Mouse (Mus musculus): ENCODE data around the gene Evi2a. TPM values are rescaled to one million over a fixed set of nuclear protein-coding genes. Genes with fewer than 3 reads are reported as not detected.

Gene Evi2a
- polyA plus RNA-seq, 1 experiment: not detected

- TF ChIP-seq GATA1 (IDR thresholded peaks at IDR 0.05; ENCODE audit: low read length): no peak
Observed at GRCm38 (mm10) chr11:79529736-79530135, 673 bp downstream of the Evi2a start.

GRCm38 (mm10) chr11:79529226-79529625 lies 1.2 kb downstream of the Evi2a start:
- TF ChIP-seq GATA1 (IDR thresholded peaks at IDR 0.05; ENCODE audit: low read length): no peak

- no peak for TF ChIP-seq GATA1 (IDR thresholded peaks at IDR 0.05; ENCODE audit: low read length)
Observed at GRCm38 (mm10) chr11:79528601-79529000, 1.8 kb downstream of the Evi2a start.

- TF ChIP-seq GATA1 (IDR thresholded peaks at IDR 0.05; ENCODE audit: low read length): no peak
Observed at GRCm38 (mm10) chr11:79527739-79528384, 2.5 kb downstream of the Evi2a start.

GRCm38 (mm10) chr11:79527015-79527738 lies 3.2 kb downstream of the Evi2a start:
- TF ChIP-seq GATA1 (IDR thresholded peaks at IDR 0.05; ENCODE audit: low read length): no peak

GRCm38 (mm10) chr11:79526549-79526948 lies 3.9 kb downstream of the Evi2a start:
- no peak for TF ChIP-seq GATA1 (IDR thresholded peaks at IDR 0.05; ENCODE audit: low read length)

- no peak for TF ChIP-seq GATA1 (IDR thresholded peaks at IDR 0.05; ENCODE audit: low read length)
Observed at GRCm38 (mm10) chr11:79524310-79524575, 6.2 kb downstream of the Evi2a start.

- TF ChIP-seq GATA1 (IDR thresholded peaks at IDR 0.05; ENCODE audit: low read length): no peak
Observed at GRCm38 (mm10) chr11:79523560-79524309, 6.7 kb downstream of the Evi2a start, which contains the start of gene Evi2b. Gene Evi2b, minus strand, starts transcription at chr11:79523762.

GRCm38 (mm10) chr11:79522944-79523343 lies 7.5 kb downstream of the Evi2a start:
- TF ChIP-seq GATA1 (IDR thresholded peaks at IDR 0.05; ENCODE audit: low read length): no peak

- TF ChIP-seq GATA1 (IDR thresholded peaks at IDR 0.05; ENCODE audit: low read length): no peak
Observed at GRCm38 (mm10) chr11:79521930-79522329, 8.5 kb downstream of the Evi2a start.

- no peak for TF ChIP-seq GATA1 (IDR thresholded peaks at IDR 0.05; ENCODE audit: low read length)
Observed at GRCm38 (mm10) chr11:79520772-79521171, 9.6 kb downstream of the Evi2a start.

- no peak for TF ChIP-seq GATA1 (IDR thresholded peaks at IDR 0.05; ENCODE audit: low read length)
Observed at GRCm38 (mm10) chr11:79519878-79520291, 10.5 kb downstream of the Evi2a start.

- TF ChIP-seq GATA1 (IDR thresholded peaks at IDR 0.05; ENCODE audit: low read length): no peak
Observed at GRCm38 (mm10) chr11:79519299-79519698, 11.1 kb downstream of the Evi2a start.

GRCm38 (mm10) chr11:79515798-79516197 lies 14.6 kb downstream of the Evi2a start:
- TF ChIP-seq GATA1 (IDR thresholded peaks at IDR 0.05; ENCODE audit: low read length): no peak

GRCm38 (mm10) chr11:79515331-79515730 lies 15.1 kb downstream of the Evi2a start:
- no peak for TF ChIP-seq GATA1 (IDR thresholded peaks at IDR 0.05; ENCODE audit: low read length)

- no peak for TF ChIP-seq GATA1 (IDR thresholded peaks at IDR 0.05; ENCODE audit: low read length)
Observed at GRCm38 (mm10) chr11:79511970-79512369, 18.4 kb downstream of the Evi2a start.

All from G1E-ER4 (cell line).